ENCODE assay signal across 9 mouse cellular contexts in the genomic region with DNA sequence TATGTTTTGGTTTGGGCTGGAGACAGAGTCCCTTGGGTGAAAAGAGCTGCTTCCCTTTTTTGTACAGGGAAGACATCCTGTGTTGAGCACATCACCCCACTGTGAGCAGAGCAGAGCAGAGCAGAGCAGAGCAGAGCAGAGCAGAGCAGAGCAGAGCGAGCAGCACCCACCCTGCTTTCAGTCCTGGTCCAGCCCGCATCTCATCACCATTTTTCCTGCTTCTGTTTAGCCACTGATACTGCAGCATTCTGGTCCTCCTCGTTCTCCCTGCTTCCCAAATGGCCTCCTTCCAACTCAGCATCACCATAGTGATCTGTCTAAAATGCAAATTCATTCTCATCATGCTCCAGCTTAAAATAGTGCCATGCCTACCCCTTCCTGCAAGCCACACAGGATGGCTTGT.
A peak's percentile ranks its signal among the peaks of the same experiment; 100 is the strongest.
DNase-seq lines count a peak whose midpoint lies in the region; ATAC-seq and TF ChIP-seq lines count a peak whose summit lies in the region.
"Had no signal": no experiment of that assay in that cellular context is flagged by ENCODE, and none has a peak within 500 bp of the region (broad histone marks: within the 10 kb centered on the region; RNA-seq: fewer than 3 reads in every experiment).

No protein-coding gene starts in this region.

- H3K4me3 ChIP-seq in forebrain, postnatal 0 days (ENCODE audit: low read depth, low read length): no peak overlapping the region
- H3K4me3 ChIP-seq in neural tube, embryonic 14.5 days (ENCODE audit: low read depth, low read length): no peak overlapping the region
- H3K4me3 ChIP-seq: limb, embryonic 15.5 days had no signal

- no peak for TF ChIP-seq CTCF in forebrain, postnatal 0 days (IDR thresholded peaks at IDR 0.05; ENCODE audit: low read depth)

- DNase-seq in cerebellum, adult 18-20 months: peak; percentile 23 to 25
- peak; percentile 85 for DNase-seq in forebrain, postnatal 0 days
- DNase-seq in layer of hippocampus, postnatal 25 days (ENCODE audit: extremely low spot score in 1 of 2, low spot score in 1 of 2): peak; percentile 34 to 51
- no peak for DNase-seq in gastrocnemius, adult 18-20 months (ENCODE audit: low spot score)
- no peak for DNase-seq in spleen, postnatal 4 days (ENCODE audit: low spot score in 2 of 2)

- H3K27me3 ChIP-seq in forebrain, postnatal 0 days (ENCODE audit: insufficient read depth, low read length): no peaks in the 10 kb centered on the region
- no peaks in the 10 kb centered on the region for H3K27me3 ChIP-seq in neural tube, embryonic 14.5 days (ENCODE audit: control insufficient read depth, insufficient read depth, low read length)
- H3K27me3 ChIP-seq: limb, embryonic 15.5 days had no signal

- H3K9me3 ChIP-seq in forebrain, postnatal 0 days (ENCODE audit: low read length): no peaks in the 10 kb centered on the region
- no peaks in the 10 kb centered on the region for H3K9me3 ChIP-seq in neural tube, embryonic 14.5 days (ENCODE audit: control insufficient read depth, low read length)
- H3K9me3 ChIP-seq: limb, embryonic 15.5 days had no signal

- WGBS in forebrain, postnatal 0 days: 24% methylated on average over 3 of the region's 3 CpGs
- WGBS in neural tube, embryonic 14.5 days: 30% methylated on average over 3 of the region's 3 CpGs

- no peak overlapping the region for H3K9ac ChIP-seq in forebrain, postnatal 0 days
- no peak overlapping the region for H3K9ac ChIP-seq in neural tube, embryonic 14.5 days (replicated peaks; ENCODE audit: low read depth, low read length)
- H3K9ac ChIP-seq: limb, embryonic 15.5 days had no signal

- no peaks in the 10 kb centered on the region for H3K36me3 ChIP-seq in forebrain, postnatal 0 days (ENCODE audit: insufficient read depth)
- no peaks in the 10 kb centered on the region for H3K36me3 ChIP-seq in neural tube, embryonic 14.5 days (ENCODE audit: control insufficient read depth, insufficient read depth, low read length)
- H3K36me3 ChIP-seq: limb, embryonic 15.5 days had no signal

- H3K27ac ChIP-seq in forebrain, postnatal 0 days (ENCODE audit: low read depth, low read length): 0 out of 2 replicates have a peak overlapping the region, but pooled peaks have one; percentile 45
- no peak overlapping the region for H3K27ac ChIP-seq in neural tube, embryonic 14.5 days (ENCODE audit: low read depth, low read length)
- H3K27ac ChIP-seq: limb, embryonic 15.5 days had no signal

- H3K4me1 ChIP-seq in forebrain, postnatal 0 days (ENCODE audit: insufficient read depth): no peaks in the 10 kb centered on the region
- H3K4me1 ChIP-seq in neural tube, embryonic 14.5 days (ENCODE audit: control insufficient read depth, insufficient read depth, low read length): no peaks in the 10 kb centered on the region
- H3K4me1 ChIP-seq: limb, embryonic 15.5 days had no signal

- peak overlapping the region; percentile 20; the same call in 1 of the 2 replicates for H3K4me2 ChIP-seq in forebrain, postnatal 0 days (ENCODE audit: low read depth)
- no peak overlapping the region for H3K4me2 ChIP-seq in neural tube, embryonic 14.5 days (ENCODE audit: low read depth, low read length)
- H3K4me2 ChIP-seq: limb, embryonic 15.5 days had no signal

- peak; percentile 96 for ATAC-seq in forebrain, postnatal 0 days
- ATAC-seq in neural tube, embryonic 14.5 days (ENCODE audit: low read depth): peak; percentile 76
- ATAC-seq in monocyte, adult 5-6 weeks (replicated peaks; ENCODE audit: insufficient number of reproducible peaks, low FRiP score, low TSS enrichment, poor library complexity, severe bottlenecking): no peak
- ATAC-seq: Patski had no signal

Comparison
In these comparisons a context has a peak if more than half of its experiments do, and no peak if none do; other contexts are left out.
1. DNase-seq: peak in cerebellum, adult 18-20 months (2 of 2), forebrain, postnatal 0 days (single experiment) and layer of hippocampus, postnatal 25 days (2 of 2); none in gastrocnemius, adult 18-20 months (single experiment) and spleen, postnatal 4 days (0 of 2).